Mouse (Mus musculus) limb, embryonic 11.5 days (tissue): ENCODE results near the gene Gm4353. TPM values are rescaled to one million over a fixed set of nuclear protein-coding genes. Genes with fewer than 3 reads are reported as not detected.
A peak's percentile ranks its signal among the peaks of the same experiment; 100 is the strongest.
"Not testable (repeated sequence)": the region's sequence is repeated elsewhere in the genome, so short reads cannot be mapped to it uniquely, and the experiment has no call there.

Source experiments
- ATAC-seq: fragments of 200-750 bp; cut with Nextera tagmentation; 2 replicates; pipeline ENCODE4 v1.8.0; 2017; ENCODE audit warnings: low read depth; ENCODE audit not compliant: insufficient number of reproducible peaks, low FRiP score, low TSS enrichment
- DNase-seq: peaks from one replicate; pipeline ENCODE4 v3.0.0-alpha.2; 2015; ENCODE audit warnings: low spot score
- H3K27ac ChIP-seq: fragments of 300-500 bp; sonication (generic); replicated peaks from 2 replicates; pipeline ENCODE4 v1.5.1; 2014; ENCODE audit warnings: low read depth, mild to moderate bottlenecking, low read length
- H3K27me3 ChIP-seq: fragments of 300-500 bp; sonication (generic); 2 replicates; pipeline ENCODE4 v1.6.1; 2014; ENCODE audit warnings: mild to moderate bottlenecking, low read length, mixed read lengths; ENCODE audit not compliant: control insufficient read depth, insufficient read depth
- H3K36me3 ChIP-seq: fragments of 300-500 bp; sonication (generic); 2 replicates; pipeline ENCODE4 v1.6.1; 2014; ENCODE audit warnings: mild to moderate bottlenecking, low read length, moderate library complexity, mixed read lengths; ENCODE audit not compliant: control insufficient read depth, insufficient read depth
- H3K4me1 ChIP-seq: fragments of 300-500 bp; sonication (generic); 2 replicates; pipeline ENCODE4 v1.6.1; 2014; ENCODE audit warnings: low read length, mixed read lengths; ENCODE audit not compliant: control insufficient read depth, insufficient read depth
- H3K4me2 ChIP-seq: fragments of 300-500 bp; sonication (generic); 2 replicates; pipeline ENCODE4 v1.6.1; 2014; ENCODE audit warnings: low read depth, mild to moderate bottlenecking, moderate library complexity; ENCODE audit not compliant: severe bottlenecking
- H3K4me3 ChIP-seq: fragments of 300-500 bp; sonication (generic); 2 replicates; pipeline ENCODE4 v1.5.1; 2014; ENCODE audit warnings: low read depth, low read length
- H3K9ac ChIP-seq: fragments of 300-500 bp; sonication (generic); 2 replicates; pipeline ENCODE4 v1.6.1; 2014; ENCODE audit warnings: mild to moderate bottlenecking, low read length
- H3K9me3 ChIP-seq: fragments of 300-500 bp; sonication (generic); 2 replicates; pipeline ENCODE4 v1.6.1; 2016; ENCODE audit warnings: low read length; ENCODE audit not compliant: control insufficient read depth
- whole genome bisulfite sequencing: fragments of 180-500 bp; shearing (Covaris S2); extraction: QIAGEN DNeasy Blood & Tissue Kit; methylation state at CpG from one replicate; pipeline ENCODE4 v1.1.7; 2014; 5-methylcytosine and 5-hydroxymethylcytosine counted together
- polyA plus RNA-seq: library from polyadenylated mRNA; unstranded; fragments of >200 nt; fragmentation: Nextera tagmentation; extraction: Ambion mirVana; gene quantifications from 2 replicates; pipeline ENCODE4 v1.2.1, GENCODE M21; 2014

Gm4353 gene
- polyA plus RNA-seq: 1.1 and 1.8 TPM in 2 replicates

DNA sequence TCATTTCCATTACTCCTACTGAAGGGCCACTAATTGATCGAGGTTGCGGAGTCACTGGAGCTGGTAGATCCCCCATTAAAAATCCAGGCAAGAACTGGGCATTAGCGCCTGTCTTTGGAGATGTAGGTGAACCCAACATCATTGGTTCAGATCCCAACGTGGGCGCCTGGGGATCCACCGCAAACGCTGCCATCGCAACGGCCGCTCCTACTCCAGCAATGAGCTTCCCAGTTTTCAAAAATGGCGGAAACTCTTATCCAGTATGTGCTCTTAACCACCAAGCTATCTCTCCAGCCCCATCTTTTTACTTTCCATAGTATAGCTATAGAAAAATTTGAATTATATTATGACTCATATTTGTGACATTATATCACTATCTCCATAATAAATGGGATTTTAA, at the start of gene Gm4353:
Gene Gm4353 (minus strand): TSS at position 270 of the 400 bp plus-strand sequence.
- H3K36me3 ChIP-seq, H3K9ac ChIP-seq, H3K4me1 ChIP-seq, H3K4me3 ChIP-seq, H3K27ac ChIP-seq, H3K9me3 ChIP-seq, ATAC-seq, DNase-seq, H3K4me2 ChIP-seq, H3K27me3 ChIP-seq: not testable (repeated sequence)
- 96% methylated on average over 11 of the region's 11 CpGs for WGBS

DNA sequence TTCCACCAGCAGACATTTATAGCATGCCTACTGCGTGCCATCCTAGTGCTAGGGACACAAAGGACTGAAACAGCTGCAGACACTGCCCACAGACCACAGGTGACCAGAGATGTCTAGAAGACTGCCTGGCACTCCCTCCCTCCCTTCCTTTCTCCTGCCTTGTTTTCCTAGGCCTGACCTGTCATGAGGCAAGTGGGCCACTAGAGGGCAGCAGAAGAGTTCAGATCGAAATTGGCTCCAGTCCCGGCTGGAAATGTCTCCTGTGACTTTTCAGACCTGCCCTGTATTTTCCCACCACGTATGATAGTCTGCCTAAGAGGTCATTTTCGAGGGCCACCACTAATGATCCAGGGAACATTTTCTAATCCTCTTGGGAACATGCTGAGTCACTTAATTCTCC, 47.6 kb upstream of the Gm4353 start:
- H3K9me3 ChIP-seq: no peaks in the 10 kb centered on the region
- ATAC-seq: no peak
- no peaks in the 10 kb centered on the region for H3K36me3 ChIP-seq
- peak; percentile 86 for DNase-seq
- H3K4me3 ChIP-seq: no peak overlapping the region
- H3K27me3 ChIP-seq: no peaks in the 10 kb centered on the region
- no peak overlapping the region for H3K4me2 ChIP-seq
- WGBS: 7% methylated on average over 5 of the region's 5 CpGs
- H3K27ac ChIP-seq: no peak overlapping the region
- 0 out of 2 replicates have a peak, but pooled peaks cover 2% of the 10 kb centered on the region for H3K4me1 ChIP-seq
- H3K9ac ChIP-seq: no peak overlapping the region

DNA sequence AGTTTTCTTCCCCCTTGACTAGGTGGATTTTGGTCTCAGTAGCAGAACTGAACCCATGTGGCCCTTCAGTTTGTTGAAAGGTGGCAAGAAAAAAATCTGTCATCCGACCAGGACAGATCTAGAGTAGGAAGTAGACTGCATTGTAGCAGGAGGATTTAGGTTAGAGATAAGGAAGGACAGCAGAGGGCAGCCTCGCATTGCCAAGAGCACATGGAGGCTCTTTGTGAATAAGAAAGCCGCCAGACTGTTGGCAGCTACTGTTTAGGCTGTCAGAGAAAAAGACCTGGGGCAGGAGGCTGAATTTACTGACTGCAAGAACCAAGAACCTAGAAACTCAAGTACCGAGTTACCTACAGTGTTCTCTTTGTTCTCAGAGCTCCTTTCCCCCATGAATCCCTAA, 47.0 kb upstream of the Gm4353 start:
- no peak overlapping the region for H3K4me3 ChIP-seq
- no peak for ATAC-seq
- 28% methylated on average over 4 of the region's 4 CpGs for WGBS
- H3K9ac ChIP-seq: no peak overlapping the region
- no peaks in the 10 kb centered on the region for H3K36me3 ChIP-seq
- no peaks in the 10 kb centered on the region for H3K9me3 ChIP-seq
- H3K27me3 ChIP-seq: no peaks in the 10 kb centered on the region
- DNase-seq: no peak
- no peak overlapping the region for H3K27ac ChIP-seq
- H3K4me1 ChIP-seq: 0 out of 2 replicates have a peak, but pooled peaks cover 2% of the 10 kb centered on the region
- no peak overlapping the region for H3K4me2 ChIP-seq

DNA sequence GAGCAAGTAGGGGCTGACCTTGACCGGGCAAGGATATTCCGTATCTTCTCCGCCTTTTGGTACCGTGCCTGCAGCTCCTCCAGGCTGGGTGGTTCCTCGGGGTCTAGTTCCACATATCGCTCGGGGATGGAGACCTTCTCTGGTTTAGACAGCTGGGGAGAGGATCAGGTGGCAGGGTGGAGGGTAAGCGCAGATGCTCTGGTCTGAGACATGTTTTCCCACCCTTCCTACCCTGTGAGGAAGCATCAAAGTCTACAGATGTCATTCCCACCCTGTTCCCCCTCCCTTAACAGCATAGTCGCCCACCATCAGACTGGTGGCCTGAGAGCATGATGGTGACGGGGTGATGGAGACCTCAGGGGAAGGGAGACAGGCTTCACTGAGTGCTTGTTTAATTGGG, 44.9 kb upstream of the Gm4353 start:
- H3K9me3 ChIP-seq: no peaks in the 10 kb centered on the region
- ATAC-seq: no peak
- 87% methylated on average over 10 of the region's 10 CpGs for WGBS
- no peak overlapping the region for H3K4me3 ChIP-seq
- no peak overlapping the region for H3K9ac ChIP-seq
- no peak overlapping the region for H3K27ac ChIP-seq
- H3K4me2 ChIP-seq: no peak overlapping the region
- no peak for DNase-seq
- H3K27me3 ChIP-seq: no peaks in the 10 kb centered on the region
- H3K36me3 ChIP-seq: no peaks in the 10 kb centered on the region
- H3K4me1 ChIP-seq: 0 out of 2 replicates have a peak, but pooled peaks cover 5% of the 10 kb centered on the region

DNA sequence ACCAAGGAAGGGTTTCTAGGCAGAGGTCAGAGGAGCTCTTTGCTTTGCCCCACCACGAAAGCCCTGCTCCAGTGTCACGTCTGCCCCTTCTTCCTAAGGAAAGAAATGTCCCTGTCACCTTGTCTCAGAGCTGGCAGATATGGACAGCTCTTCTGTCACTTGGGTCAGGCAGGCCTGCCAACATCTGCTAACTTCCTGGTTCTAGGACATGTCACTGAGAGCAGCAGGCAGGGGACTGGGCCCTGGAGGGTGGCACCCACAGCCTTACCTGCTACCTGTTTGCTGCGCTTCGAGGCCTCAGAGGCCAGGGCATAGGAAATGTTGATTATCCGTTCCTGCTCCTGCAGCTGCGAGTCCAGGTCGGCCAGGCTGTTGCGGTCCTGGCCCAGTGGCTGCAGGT, 43.9 kb upstream of the Gm4353 start:
- 89% methylated on average over 8 of the region's 8 CpGs for WGBS
- no peaks in the 10 kb centered on the region for H3K27me3 ChIP-seq
- no peak for DNase-seq
- no peaks in the 10 kb centered on the region for H3K9me3 ChIP-seq
- H3K4me1 ChIP-seq: 0 out of 2 replicates have a peak, but pooled peaks cover 5% of the 10 kb centered on the region
- H3K27ac ChIP-seq: no peak overlapping the region
- H3K9ac ChIP-seq: no peak overlapping the region
- no peak for ATAC-seq
- no peak overlapping the region for H3K4me2 ChIP-seq
- H3K36me3 ChIP-seq: no peaks in the 10 kb centered on the region
- no peak overlapping the region for H3K4me3 ChIP-seq

DNA sequence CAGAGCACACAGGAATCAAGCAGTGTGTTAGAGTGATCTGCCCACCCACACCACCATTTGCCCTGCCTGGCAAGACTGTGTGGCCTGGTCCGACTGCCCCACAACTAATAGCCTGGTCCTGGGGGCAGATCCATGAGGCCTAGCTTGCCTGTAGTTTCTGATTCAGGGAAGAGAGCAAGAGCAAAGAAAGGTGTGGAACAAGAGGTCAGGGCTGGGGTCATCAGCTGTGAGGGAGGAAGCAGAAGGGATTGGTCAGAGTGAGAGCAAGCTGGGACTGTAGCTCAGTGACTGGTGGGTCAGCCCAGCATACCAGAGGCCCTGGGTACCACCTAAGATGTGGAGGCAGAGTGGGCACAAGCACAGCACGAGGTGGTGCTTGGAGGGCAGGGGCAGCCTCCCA, 42.6 kb upstream of the Gm4353 start:
- Histone ChIP-seq H3K4me3 (no peak overlapping the region), H3K36me3 (no peaks in the 10 kb centered on the region), H3K4me1 (0 out of 2 replicates have a peak, but pooled peaks cover 5% of the 10 kb centered on the region), H3K9me3 (no peaks in the 10 kb centered on the region), H3K27ac (no peak overlapping the region), H3K27me3 (no peaks in the 10 kb centered on the region), H3K4me2 (no peak overlapping the region), H3K9ac (no peak overlapping the region)
- WGBS: 77% methylated on average over 2 of the region's 2 CpGs
- ATAC-seq: no peak
- no peak for DNase-seq

DNA sequence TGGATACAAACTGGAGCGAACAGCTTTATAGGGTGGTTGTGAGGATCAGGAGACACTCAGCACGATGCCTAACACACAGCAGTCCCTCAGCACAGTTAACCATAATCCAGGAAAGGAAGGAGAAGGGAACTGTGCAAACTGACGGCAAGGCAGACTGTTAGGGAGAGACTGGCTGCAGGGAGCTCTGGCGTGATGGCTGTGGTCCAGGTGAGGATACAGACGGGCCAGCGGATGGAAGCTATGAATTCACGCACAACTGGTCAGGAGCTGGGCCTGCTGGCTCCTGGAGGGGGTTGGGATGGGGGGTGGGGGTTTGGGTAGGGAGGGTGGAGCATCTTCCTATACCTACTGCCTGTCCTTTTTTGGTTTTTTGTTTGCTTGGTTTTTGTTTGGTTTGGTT, 41.2 kb upstream of the Gm4353 start:
- no peaks in the 10 kb centered on the region for H3K36me3 ChIP-seq

DNA sequence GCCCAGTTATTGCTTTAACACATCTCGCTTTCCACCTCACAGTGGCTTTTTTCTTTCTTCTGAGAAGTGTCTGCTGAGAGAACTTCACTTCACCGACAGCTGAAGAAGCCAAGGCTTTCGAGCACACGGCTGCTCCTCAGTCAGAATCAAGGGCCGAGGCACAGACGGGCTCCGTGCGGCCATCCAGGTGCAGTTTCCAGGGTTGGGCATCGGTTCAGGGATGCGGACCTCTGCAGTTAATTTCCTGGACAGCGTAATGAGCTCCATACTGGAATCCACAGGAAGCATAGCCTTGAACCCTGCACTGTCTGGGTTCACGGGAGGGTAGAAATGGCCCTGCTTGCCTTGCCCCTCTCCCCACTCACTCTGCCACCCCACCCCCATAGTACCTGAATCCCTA, 39.6 kb upstream of the Gm4353 start:
- Histone ChIP-seq H3K36me3 (no peaks in the 10 kb centered on the region), H3K4me2 (no peak overlapping the region), H3K4me3 (no peak overlapping the region), H3K27me3 (no peaks in the 10 kb centered on the region), H3K27ac (no peak overlapping the region), H3K9me3 (no peaks in the 10 kb centered on the region), H3K9ac (no peak overlapping the region), H3K4me1 (0 out of 2 replicates have a peak, but pooled peaks cover 3% of the 10 kb centered on the region)
- 61% methylated on average over 12 of the region's 12 CpGs for WGBS
- ATAC-seq (no peak), DNase-seq (no peak)

More for the DNA sequence above, 41.2 kb upstream of the Gm4353 start:
- no peak overlapping the region for H3K4me3 ChIP-seq
- no peak overlapping the region for H3K27ac ChIP-seq
- DNase-seq: no peak
- no peaks in the 10 kb centered on the region for H3K9me3 ChIP-seq
- 0 out of 2 replicates have a peak, but pooled peaks cover 3% of the 10 kb centered on the region for H3K4me1 ChIP-seq
- H3K4me2 ChIP-seq: no peak overlapping the region
- no peaks in the 10 kb centered on the region for H3K27me3 ChIP-seq
- no peak overlapping the region for H3K9ac ChIP-seq
- WGBS: 70% methylated on average over 7 of the region's 7 CpGs
- no peak for ATAC-seq

DNA sequence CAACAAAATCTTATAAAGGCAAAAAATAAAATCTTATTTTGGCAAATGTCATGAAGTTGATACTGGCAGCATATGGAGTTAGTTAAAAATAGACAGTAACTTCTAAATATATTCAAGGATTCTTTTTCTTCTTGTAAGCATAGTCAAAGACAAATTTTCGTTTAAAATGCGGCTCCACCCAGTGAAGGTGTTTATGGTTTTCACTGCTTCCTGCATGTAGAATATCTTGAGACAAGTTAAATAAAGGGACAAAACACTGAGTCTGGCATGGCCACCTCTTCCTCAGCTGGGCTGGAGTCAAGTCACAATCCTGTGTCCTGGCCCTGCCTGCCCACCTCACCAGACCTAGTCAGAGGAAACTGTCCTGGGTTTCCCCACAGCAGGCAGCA, 39.2 kb upstream of the Gm4353 start:
- H3K4me3 ChIP-seq: no peak overlapping the region
- H3K4me1 ChIP-seq: 0 out of 2 replicates have a peak, but pooled peaks cover 3% of the 10 kb centered on the region
- DNase-seq: no peak
- ATAC-seq: no peak
- H3K27me3 ChIP-seq: no peaks in the 10 kb centered on the region
- H3K36me3 ChIP-seq: no peaks in the 10 kb centered on the region
- no peak overlapping the region for H3K9ac ChIP-seq
- no peak overlapping the region for H3K27ac ChIP-seq
- no peak overlapping the region for H3K4me2 ChIP-seq
- WGBS: 84% methylated on average over 2 of the region's 2 CpGs
- no peaks in the 10 kb centered on the region for H3K9me3 ChIP-seq
